Mouse (Mus musculus) brain, embryonic 14.5 days (tissue): ENCODE results near the gene Dcun1d3.

Experiments
- CTCF ChIP-seq: fragments of 200-500 bp; IDR thresholded peaks from 2 replicates; pipeline ENCODE4 v1.5.1; 2012; ENCODE audit warnings: inconsistent platforms, mild to moderate bottlenecking, moderate library complexity, borderline replicate concordance; ENCODE audit not compliant: insufficient read depth, insufficient read length; ENCODE audit errors: extremely low read depth
- POLR2A ChIP-seq: fragments of 200-500 bp; IDR thresholded peaks from 2 replicates; pipeline ENCODE4 v1.6.1; 2012; ENCODE audit warnings: mild to moderate bottlenecking, inconsistent platforms, borderline replicate concordance; ENCODE audit not compliant: poor library complexity, insufficient read depth, insufficient read length, severe bottlenecking; ENCODE audit errors: extremely low read depth

DNA sequence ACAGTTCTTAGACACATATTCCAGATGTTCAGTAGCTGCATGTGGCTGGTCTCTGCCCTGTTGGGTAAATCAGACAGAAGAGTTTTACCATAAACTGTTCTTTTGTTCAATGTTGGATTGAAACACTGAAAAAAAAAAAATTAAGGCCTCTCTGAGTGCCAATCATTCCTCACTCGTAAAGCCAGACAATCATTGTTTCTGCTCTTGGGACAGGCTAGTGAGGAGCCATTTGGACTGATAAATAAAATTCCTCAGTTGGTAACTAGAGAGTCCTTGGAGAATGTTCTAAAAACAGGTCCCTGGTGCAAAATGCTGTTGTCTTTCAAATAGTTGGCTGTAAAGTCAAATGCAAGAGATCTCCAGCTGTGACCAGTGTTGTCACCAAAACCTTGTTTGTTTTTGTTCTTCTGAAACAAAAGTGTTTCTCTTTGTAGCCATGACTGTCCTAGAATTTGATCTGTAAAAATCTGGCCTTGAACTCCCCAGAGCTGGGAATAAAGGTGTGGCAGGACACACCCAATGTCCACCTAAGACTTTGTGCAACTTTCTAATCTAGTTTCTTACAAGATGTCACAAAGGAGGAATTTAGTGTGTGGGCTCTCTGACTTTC is 2.3 kb upstream of the Dcun1d3 start:
- TF ChIP-seq CTCF (no peak), POLR2A (no peak)
